Mouse (Mus musculus): ENCODE data around the gene Pon3.
A peak's percentile ranks its signal among the peaks of the same experiment; 100 is the strongest.

Gene Pon3

GRCm38 (mm10) chr6:5180645-5181044, 75.4 kb downstream of the Pon3 start:
- DNase-seq (ENCODE audit: low spot score in 2 of 2) = no peak

- DNase-seq (ENCODE audit: low spot score in 2 of 2) = no peak
Measured at GRCm38 (mm10) chr6:5179189-5179588, 76.9 kb downstream of the Pon3 start.

- peak; percentile 15 to 34 for DNase-seq (ENCODE audit: low spot score in 2 of 2)
Measured at GRCm38 (mm10) chr6:5177967-5178891, 77.9 kb downstream of the Pon3 start.

GRCm38 (mm10) chr6:5174179-5174812, 81.8 kb downstream of the Pon3 start:
- DNase-seq (ENCODE audit: low spot score in 2 of 2) = no peak

GRCm38 (mm10) chr6:5172571-5172970, 83.5 kb downstream of the Pon3 start:
- DNase-seq (ENCODE audit: low spot score in 2 of 2) = no peak

- DNase-seq (ENCODE audit: low spot score in 2 of 2) = no peak
Measured at GRCm38 (mm10) chr6:5171418-5171817, 84.7 kb downstream of the Pon3 start.

Measured in right cerebral cortex, adult 2 months (tissue).